Mouse (Mus musculus) left cerebral cortex, postnatal 4 days (tissue): ENCODE results near the gene Acot7. TPM values are rescaled to one million over a fixed set of nuclear protein-coding genes. Genes with fewer than 3 reads are reported as not detected.

ENCODE experiments used
- DNase-seq: peaks from one replicate; pipeline ENCODE4 v3.0.0-alpha.2; 2022
- intact Hi-C: fragments of 180-260 bp; cut with DNase I; formaldehyde crosslinking; loops from one replicate; pipeline ENCODE4 v1.15.1; 2025
- total RNA-seq, 2 experiments: library from RNA; stranded (reverse); gene quantifications; 2 replicates each; pipeline ENCODE4 v1.2.3; 2021

Acot7 gene
- 100 to 1,000 TPM; 349 to 380 TPM for total RNA-seq

DNA sequence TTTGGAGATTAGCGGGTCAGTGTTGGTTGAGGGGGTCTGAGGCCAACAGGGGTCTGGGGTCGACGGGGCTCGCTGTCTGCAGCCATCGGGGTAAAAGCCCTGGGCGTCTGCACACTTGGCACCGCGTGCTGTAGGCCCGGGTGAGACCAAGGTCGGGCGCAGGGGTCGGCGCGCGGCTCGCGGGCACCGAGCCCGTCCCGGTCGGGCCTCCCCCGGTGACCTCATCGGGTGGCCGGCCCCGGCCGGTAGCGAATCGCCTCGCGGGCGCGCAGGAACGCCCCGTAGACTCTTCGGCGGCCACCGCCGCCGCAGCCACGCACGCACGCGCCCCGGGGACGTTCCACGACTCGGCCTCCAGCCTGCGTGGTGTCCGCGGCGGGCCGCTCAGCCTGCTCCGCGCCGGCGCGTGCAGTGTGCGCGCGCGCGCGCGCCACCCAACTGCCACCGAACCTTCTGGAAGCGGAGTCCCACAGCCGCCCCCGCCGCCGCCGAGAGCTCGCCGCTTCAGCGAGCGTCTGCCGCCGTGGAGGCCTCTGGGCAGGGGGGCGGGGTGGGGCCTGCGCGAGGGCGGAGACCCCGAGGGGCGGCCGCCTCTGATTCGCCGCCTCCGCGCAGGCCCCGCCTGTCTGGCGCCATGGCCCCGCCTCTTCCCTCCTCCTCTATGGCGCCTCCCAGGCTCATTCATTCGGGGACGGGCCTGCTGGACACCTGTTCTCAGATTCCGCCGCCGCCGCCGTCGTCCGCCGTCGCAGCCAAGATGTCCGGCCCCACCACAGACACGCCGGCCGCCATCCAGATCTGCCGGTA, at the start of gene Acot7:
Acot7 (plus strand) TSS at position 598 of the 807 bp plus-strand sequence.
- DNase-seq = peak; percentile 97
- intact Hi-C loops = loop anchor here (5.0 to 10.0 kb wide), 2 partner anchors 110 to 247 kb away; no protein-coding TSS in a partner anchor

DNA sequence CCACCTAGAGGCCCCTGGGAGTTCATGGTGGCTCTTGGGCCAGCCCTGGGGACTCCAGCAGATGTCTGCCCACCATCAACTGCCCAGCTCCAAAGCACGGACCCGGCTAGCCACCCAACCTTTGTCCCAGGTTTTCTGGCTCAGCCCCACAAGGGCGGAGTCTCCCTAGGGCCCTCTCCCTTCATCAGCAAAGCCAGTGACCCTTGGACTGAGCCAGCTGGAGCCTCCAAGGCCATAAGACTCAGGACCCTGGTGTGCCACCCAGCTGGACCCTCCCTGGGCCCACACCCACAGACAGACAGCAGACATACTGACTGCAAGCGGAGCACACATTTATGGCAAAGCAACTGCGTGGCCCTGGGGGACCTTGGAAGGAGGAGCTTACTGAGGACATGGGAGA, 49.1 kb upstream of the Acot7 start:
- intact Hi-C loops = no loop called here
- DNase-seq = no peak

DNA sequence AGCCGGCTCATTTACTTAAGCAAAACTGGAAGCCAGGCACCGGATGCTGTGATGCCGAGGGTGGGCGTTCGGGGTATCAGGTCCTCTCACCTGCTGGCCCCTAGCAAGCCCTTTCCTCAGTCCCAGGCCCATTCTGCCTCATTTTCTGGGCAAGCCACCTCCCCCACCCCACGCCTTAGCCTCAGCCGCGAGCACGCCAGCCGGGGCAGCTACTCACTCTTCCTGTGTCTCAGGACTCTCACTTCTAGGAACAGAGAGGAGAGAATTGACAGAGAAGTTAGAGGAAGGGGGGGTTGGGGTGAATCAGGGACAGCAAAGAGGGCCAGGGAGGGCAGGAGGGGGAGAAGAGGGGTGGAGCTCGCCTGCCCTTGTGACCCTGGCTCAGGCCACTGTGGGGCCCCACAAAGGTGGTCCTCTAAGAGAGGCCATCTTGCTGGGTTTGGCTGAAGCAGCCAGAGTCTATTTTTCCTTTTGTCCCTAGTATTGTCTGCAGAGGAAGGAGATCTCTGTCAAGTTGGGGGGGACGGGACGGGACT, 48.5 kb upstream of the Acot7 start:
- no peak for DNase-seq
- intact Hi-C loops = no loop called here

DNA sequence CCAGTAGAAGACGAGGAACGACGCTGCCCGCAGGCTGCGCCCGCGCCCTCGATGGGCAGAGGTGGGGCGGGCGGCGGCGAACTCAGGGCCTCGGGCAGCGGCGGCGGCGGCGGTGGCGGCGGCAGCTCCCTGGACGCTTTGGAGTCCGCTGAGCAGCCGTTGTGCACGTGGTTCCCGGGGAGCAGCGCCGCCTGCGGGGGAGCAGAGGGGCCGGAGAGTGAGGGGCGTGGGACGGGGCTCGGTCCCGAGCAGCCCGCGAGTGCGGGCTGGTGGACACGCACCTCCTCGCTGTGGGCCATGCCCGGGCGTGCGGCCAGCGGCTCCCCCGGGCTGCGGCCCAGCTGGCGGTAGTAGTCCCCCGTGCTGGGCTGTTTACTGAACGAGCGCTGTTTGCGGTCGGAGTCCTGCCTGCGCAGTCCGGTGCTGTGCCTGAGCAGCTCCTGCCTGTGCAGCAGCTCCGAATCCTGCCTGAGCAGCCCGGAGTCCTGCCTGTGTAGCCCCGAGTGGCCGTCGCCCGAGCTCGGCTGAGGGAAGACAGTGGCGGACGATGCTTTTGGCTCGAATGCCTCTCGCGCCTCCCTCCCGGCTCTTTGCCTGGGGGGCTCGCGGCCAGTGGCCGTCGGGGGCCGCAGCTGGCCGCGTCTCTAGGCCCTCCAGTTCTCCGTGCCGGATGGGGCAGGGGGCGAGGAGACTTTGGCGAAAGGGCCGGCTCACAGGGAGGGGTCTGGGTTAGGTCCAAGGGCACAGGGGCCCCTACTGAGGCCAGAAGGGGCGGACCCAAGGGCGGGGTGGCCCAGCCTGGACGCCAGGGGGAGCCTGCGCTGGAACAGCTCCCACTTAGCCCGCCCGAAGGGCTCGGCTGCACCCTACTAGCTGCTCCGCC, 46.9 kb upstream of the Acot7 start:
- intact Hi-C loops = no loop called here
- DNase-seq = peak; percentile 48

DNA sequence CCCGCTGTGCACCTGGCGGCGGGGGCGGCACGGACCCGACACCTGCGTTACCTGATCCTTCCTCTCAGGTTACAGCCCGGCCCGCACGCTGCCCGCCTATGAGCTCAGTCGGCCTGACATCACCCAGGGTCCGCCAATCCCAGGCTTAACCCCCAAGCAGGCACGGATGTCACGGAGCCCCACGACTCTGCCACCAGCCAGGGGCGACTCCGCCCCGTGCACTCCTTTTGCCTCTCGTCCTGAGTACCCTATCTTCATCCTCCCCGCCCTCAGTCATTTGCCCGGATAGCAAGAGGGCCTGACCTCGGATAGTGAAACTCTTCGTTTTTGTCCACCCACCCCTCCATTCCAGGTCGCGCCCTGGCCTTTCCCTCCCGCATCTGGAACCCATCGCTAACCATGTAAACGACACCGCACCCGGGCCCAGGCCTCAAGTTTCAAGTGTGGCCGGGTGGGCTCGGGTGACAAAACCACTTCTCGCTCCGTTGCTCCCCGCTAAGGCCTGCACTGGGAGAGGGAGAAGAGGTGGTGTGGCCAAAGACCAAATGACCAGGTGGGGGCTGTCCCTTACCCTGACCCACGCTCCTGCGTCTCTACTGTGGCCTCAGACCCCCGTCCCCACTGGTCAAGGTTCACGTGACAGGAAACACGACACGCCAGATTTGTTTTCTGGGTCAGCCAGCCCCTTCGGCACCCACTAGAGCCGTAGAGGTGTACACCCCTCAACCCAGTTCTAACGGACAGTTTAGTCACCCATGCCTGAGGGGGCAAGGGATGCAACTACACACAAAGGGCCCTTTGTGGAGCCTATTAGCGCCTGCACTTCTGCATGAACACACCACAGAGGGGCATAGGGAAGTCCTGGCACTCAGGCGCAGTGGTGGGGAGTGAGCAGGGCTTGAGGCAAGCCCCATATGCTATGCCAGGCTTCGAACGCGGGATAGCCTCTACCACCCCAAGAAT, 45.8 kb upstream of the Acot7 start:
- DNase-seq = no peak
- intact Hi-C loops = no loop called here

DNA sequence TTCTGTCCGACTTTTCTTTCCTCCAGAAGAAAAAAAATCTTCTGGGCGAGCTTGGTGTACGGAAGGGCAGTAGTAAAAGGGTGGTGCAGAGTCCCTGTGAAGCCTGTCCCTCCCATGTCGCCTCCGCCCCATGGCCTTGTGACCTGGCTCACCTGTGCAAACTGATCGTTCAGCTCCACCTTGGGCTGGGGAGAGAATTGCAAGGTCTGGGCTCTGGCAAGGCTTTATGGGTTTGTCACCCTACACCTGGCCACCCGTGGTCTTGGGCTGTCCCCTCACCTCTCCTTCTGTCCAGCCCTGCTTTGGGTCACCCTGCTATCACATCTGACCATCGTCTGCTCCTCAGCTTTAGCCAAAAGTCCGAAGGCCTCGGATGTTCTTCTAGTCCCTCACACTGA, 45.2 kb upstream of the Acot7 start:
- intact Hi-C loops = no loop called here
- DNase-seq = no peak

DNA sequence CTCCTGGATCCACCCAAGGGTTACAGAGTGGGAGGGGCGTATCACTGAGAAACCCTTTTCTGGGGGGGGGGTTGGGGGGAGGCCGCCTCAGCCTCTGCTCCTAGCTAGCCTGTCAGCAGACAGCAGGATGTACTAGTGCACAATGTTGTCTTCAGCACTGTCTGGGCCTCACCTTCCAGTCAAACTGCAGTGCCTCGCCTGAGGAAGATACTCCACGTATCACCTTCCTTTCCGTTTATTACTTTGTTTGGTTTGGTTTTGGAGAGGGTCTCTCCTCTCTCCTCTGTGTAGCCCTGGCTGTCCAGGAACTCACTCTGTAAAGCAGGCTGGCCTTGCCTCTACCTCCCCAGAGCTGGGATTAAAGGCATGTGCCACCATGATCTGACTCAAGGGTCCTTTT, 44.7 kb upstream of the Acot7 start:
- intact Hi-C loops = no loop called here
- DNase-seq = no peak

DNA sequence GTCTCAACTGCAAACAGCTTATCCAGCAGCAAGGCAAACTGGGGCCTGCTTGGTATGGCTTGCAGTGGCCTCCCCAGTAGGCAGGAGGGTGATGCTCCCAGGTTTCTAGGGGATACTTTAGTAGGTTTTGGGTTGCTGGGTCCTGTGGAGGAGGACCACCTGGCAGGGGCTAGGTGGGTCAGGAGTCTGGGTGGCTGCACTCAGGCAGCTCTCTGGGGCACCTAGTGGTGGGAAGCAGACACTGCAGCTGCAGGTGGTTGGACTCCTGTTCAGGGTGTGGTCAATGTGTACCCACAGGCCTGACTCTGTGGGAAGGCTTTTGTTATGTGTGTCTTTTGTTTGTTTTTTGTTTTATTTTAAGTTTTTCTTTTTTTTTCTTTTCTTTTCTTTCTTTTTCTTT, 43.4 kb upstream of the Acot7 start:
- intact Hi-C loops = no loop called here
- no peak for DNase-seq

DNA sequence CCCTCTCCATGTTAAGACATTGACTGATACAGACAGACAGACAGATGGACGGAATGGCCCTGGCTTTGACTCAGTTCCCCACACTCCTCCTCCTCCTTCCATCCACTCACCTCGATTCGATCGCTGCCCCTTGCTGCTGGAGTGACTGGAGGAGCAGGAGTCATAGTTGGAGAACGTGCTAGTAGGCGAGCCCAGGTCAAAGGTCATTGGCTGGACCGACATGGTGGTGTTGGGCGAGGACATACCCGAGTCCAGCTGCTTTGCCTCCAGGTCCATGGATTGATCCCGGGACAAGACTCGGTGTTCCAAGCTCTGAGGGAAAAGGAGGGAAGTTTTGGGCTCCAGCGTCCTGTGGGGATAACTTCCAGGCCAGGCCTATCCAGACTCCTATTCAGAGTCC, 42.6 kb upstream of the Acot7 start:
- intact Hi-C loops = no loop called here

DNA sequence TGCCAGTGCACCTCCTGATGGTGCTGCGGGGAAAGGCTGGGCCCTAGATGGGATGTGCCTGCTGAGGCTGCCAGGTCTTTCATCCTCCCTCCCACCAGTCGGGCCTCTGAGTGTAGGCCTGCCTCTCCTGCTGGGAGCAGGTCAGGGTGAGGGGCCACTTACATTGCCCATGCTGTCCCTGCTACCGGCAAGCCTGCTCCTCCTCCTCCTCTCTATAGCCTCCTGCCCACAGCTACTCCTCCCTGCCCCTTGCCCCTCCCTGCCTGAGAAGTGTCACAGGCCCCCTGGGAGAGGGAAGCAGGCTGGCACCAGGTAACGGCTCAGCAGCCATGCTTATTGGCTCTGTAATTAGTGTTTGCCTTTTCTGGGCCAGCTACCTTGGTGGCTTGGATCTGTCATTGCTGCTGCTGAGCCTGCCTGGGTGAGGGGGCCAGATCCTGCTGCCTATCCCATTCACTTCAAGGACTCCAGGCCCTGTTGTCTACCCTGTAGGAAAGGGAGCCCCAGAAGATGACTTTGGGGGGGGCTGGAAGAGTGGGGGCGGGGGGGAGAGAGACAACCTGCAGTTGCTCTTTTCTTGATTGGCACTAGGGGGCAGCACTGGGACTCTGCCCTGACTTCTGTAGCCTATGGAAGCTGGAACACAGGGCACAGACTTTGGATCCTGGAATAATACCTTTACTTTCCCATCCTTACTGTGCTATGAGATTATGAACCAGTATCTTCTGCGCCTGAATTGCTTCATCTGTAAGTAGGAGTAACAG, 41.6 kb upstream of the Acot7 start:
- intact Hi-C loops = no loop called here

More for the DNA sequence above, 42.6 kb upstream of the Acot7 start:
- no peak for DNase-seq

DNA sequence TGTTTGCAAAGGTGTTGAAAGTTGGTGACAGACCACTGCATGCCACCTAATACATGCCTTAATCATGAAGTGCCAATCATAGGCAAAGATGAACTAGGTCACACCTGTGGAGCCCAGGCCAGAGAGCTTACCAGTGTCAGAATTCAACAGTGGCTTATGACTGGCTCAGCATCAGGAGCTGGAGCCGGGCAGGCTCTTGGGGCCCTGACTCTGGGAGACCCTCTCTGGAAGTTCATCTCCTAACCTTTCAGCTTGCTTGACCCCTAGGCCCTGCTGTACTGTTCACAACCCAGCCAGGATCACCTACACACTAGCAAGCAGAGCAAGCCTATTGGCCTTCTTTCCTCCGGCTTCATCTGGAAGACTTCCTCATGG, 41.1 kb upstream of the Acot7 start:
- intact Hi-C loops = no loop called here
- no peak for DNase-seq

More for the DNA sequence above, 41.6 kb upstream of the Acot7 start:
- no peak for DNase-seq

DNA sequence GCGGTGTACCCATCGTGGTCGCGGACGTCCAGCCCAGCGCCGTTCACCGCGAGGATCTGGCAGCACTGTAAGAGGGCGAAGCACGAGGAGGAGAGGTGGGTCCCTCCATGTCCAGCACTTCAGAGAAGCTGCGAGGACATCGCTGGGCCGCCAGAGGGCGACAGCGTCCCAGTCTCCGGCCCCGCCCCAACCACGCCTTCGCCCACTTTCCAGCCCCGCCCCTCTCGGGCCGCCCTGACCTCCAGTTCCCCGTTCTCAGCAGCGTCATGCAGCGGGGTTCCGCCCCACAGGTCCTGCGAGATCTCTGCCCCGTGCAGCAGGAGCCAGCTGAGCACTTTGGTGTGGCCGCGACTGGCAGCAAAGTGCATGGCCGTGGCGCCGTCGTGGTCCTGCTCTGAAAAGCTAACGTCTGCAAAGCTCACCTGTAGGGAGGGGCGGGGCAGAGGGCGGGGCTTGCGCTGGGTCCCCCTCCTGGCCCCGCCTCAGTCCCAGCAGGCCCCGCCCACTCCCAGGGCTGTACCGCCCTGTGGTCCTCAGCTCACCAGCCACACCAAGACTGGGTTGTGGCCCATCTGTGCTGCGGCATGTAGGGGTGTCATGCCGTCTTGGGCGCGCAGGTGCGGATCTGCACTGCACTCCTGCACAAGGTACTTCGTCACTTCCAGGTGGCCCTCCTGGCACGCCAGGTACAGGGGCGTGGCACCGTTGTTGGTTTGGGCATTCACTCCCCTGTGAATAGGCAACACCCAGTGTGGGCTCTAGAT, 39.3 kb upstream of the Acot7 start:
- peak; percentile 85 for DNase-seq
- intact Hi-C loops = no loop called here

DNA sequence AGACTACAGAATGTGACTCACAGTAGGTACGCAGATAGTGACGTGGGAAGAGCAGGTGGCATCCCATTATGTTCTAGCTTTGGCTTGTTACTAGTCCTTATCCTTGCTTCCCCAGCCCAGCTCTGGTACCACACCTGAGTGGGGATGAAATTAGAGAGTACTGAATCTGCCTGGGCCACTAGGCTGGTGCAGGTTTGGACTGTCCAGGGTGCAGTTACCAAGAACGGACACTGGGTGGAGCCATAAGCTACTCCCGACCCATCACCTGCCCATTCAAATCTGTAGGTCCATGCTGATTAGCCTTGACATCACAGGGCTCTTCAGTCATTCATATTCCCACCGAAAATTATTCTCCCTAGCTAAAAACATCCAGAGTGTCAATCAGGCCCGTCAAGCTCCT, 37.5 kb upstream of the Acot7 start:
- intact Hi-C loops = no loop called here
- peak; percentile 54 for DNase-seq

DNA sequence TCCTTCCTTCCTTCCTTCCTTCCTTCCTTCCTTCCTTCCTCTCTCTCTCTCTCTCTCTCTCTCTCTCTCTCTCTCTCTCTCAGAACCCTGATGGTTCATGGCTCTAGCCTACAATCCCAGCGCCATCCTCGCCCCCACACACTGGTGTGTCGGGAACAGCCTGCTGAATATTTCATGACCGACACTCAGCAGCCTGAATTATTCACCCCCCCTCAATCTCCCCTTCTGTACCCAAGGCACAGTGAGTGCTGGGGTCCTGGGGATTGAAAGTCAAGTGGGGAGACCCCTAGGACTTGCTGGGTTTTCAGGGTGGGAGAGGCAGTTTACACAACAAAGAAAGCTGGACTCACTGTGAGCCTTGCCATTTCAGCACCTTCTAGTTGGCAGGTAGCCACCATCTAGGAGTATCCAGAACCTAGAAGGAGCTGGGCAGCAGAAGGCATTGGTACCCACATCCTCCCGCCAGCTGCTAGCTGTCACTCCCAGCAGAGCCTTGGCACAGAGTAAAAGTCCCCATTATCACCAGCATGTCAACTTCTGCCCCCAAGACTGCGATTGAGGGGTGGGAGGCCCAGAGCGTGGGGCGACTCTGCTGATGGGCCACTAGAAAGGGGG, 36.3 kb upstream of the Acot7 start:
- DNase-seq = no peak
- intact Hi-C loops = no loop called here

DNA sequence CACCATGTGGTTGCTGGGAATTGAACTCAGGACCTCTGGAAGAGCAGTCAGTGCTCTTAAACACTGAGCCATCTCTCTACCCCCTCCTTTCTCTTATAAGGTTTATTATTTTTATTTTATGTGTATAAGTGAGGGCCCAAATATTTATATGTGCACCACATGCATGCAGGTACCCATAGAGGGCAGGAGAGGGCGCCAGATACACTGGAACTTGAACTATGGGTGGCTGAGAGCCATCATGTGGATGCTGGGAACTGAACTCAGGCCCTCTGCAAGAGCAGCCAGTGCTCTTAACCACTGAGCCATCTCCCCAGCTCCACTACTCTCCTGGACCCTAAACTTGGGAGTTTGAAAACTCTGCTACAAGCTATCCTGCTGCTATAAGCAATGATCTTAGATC, 34.3 kb upstream of the Acot7 start:
- intact Hi-C loops = no loop called here

DNA sequence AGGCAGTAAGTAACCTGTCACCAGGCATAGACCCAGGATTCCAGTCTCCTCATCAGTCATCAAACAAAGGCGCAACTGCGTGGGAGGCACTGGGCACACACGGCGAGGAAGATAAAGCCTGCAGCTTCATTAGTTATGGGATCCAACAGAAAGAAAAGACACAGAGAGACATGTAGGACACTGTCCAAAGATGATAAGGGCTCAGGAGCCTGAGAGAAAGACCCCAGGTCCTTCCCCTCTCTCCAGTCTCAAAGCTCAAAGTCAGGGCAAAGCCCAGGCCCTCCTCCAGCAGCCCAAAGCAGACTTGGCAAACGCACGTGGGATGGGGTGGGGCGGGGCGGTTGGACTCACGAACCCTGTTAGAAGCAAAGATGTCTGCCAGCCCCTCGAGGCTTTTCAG, 32.5 kb upstream of the Acot7 start:
- intact Hi-C loops = no loop called here
- no peak for DNase-seq

More for the DNA sequence above, 34.3 kb upstream of the Acot7 start:
- DNase-seq = no peak

DNA sequence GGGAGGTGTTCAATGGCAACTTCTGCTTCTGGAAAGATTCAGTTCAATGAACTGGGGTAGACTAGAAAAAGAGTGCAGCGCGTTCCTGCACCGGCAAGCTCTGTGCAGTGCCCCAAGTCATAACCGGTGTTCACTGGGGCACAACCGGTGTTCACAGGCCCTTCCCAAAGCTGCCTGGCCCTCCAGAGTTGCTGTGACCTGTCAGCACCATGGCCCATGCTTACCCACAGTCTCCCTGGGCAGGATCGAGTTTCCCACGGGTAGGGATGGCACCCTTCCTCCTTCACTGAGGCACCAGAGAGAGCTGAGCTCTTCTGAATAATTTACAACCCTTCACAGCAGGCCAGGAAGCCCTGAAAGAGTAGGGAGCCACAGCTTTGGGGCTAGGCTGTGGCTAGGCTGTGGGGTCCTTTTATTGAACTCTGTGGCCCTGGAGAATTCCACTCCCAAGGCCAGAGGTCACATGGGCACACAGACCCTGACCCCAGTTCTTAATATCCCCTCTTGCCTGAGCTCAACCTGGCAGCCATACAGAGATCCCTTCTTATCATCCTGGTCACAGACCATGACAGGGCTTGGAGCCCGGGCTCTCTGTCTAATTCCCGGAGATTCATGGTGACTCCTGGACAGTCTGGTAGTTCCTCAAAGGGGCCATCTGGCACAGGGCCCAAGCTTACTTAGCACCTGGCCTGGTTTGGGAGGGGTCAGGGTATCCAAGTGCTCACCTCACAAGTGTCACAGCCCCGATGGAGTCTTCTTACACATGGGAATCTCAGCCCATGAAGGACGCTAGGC, 31.7 kb upstream of the Acot7 start:
- intact Hi-C loops = no loop called here
- DNase-seq = no peak

DNA sequence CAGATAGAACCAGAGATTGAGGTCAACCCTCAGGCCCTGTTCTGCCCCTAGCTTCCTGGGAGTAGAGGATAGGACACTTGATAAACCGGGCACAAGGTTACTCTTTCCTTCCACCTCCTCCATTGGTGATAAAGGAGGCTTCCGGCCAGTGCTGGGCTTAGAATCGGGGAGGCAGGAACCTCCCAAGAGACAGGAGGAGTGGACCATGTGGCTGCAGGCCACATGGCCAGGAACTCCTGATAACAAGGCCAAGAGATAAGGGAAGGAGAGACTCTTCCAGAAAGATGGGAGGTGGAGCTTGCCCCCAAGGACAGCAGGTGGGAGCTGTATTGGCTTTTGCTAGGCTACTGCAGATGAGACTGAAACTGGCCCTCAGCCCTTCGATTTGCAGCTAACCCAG, 27.4 kb upstream of the Acot7 start:
- intact Hi-C loops = no loop called here
- no peak for DNase-seq
